Mouse (Mus musculus) liver, embryonic 16.5 days (tissue): ENCODE results near the gene Tmem185b. TPM values are rescaled to one million over a fixed set of nuclear protein-coding genes. Genes with fewer than 3 reads are reported as not detected.

Experiments used
- ATAC-seq: fragments of 200-750 bp; cut with Nextera tagmentation; 2 replicates; pipeline ENCODE4 v1.8.0; 2017; ENCODE audit warnings: low read depth, mild to moderate bottlenecking, moderate number of reproducible peaks, moderate library complexity
- H3K27ac ChIP-seq: fragments of 300-500 bp; sonication (generic); 2 replicates; pipeline ENCODE4 v1.5.1; 2014; ENCODE audit warnings: mild to moderate bottlenecking, low read length
- H3K27me3 ChIP-seq: fragments of 300-500 bp; sonication (generic); 2 replicates; pipeline ENCODE4 v1.6.1; 2014; ENCODE audit warnings: low read depth, low read length, mixed read lengths; ENCODE audit not compliant: control insufficient read depth, insufficient read depth
- H3K36me3 ChIP-seq: fragments of 300-500 bp; sonication (generic); 2 replicates; pipeline ENCODE4 v1.6.1; 2014; ENCODE audit warnings: mild to moderate bottlenecking; ENCODE audit not compliant: control insufficient read depth, insufficient read depth
- H3K4me1 ChIP-seq: fragments of 300-500 bp; sonication (generic); 2 replicates; pipeline ENCODE4 v1.6.1; 2014; ENCODE audit warnings: low read depth, low read length, mixed read lengths; ENCODE audit not compliant: control insufficient read depth
- H3K4me2 ChIP-seq: fragments of 300-500 bp; sonication (generic); 2 replicates; pipeline ENCODE4 v1.6.1; 2014; ENCODE audit warnings: low read depth, low read length, mixed read lengths
- H3K4me3 ChIP-seq: fragments of 300-500 bp; sonication (generic); 2 replicates; pipeline ENCODE4 v1.5.1; 2014; ENCODE audit warnings: low read depth, mild to moderate bottlenecking, low read length
- H3K9ac ChIP-seq: fragments of 300-500 bp; sonication (generic); 2 replicates; pipeline ENCODE4 v1.6.1; 2014; ENCODE audit warnings: low read depth, low read length
- H3K9me3 ChIP-seq: fragments of 300-500 bp; sonication (generic); replicated peaks from 2 replicates; pipeline ENCODE4 v1.6.1; 2016; ENCODE audit warnings: low read length; ENCODE audit not compliant: control insufficient read depth
- WGBS: fragments of 180-500 bp; shearing (Covaris S2); extraction: QIAGEN DNeasy Blood & Tissue Kit; methylation state at CpG from one replicate; pipeline ENCODE4 v1.1.7; 2014; ENCODE audit not compliant: insufficient replicate concordance; 5-methylcytosine and 5-hydroxymethylcytosine counted together
- polyA plus RNA-seq: library from polyadenylated mRNA; unstranded; fragments of >200 nt; fragmentation: Nextera tagmentation; extraction: Ambion mirVana; gene quantifications from 2 replicates; pipeline ENCODE4 v1.2.1, GENCODE M21; 2015

Tmem185b gene
- polyA plus RNA-seq, 1 experiment from 2014 or later = 7.6 TPM

DNA sequence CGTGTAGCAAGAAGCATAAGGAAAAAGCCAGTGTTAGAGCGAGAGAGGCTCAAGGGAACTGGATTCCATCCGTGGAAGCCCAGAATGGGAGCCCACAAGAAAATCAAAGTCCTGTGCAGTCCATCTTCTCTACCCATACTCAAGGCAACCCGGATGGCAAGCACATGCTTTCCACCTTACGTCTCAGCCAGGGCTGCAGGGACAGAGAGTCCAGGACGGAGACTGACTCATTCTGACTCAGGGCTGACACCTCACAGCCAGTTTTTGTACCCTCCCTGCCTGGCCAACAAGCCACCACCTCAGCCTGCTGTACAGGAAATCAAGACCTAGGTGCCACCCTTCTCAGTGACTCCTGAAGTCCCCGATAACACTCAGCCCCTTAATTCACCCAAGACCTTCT lies 16.5 kb upstream of the Tmem185b start:
- H3K27ac ChIP-seq = no peak overlapping the region
- no peaks in the 10 kb centered on the region for H3K9me3 ChIP-seq
- no peaks in the 10 kb centered on the region for H3K36me3 ChIP-seq
- WGBS = 46% methylated on average over 7 of the region's 7 CpGs
- H3K27me3 ChIP-seq = no peaks in the 10 kb centered on the region
- no peak overlapping the region for H3K4me3 ChIP-seq
- H3K4me1 ChIP-seq = peaks cover 8% of the 10 kb centered on the region
- ATAC-seq = no peak
- no peak overlapping the region for H3K9ac ChIP-seq
- H3K4me2 ChIP-seq = no peak overlapping the region

- no peak for ATAC-seq
- no peak overlapping the region for H3K4me2 ChIP-seq
- H3K27me3 ChIP-seq = no peaks in the 10 kb centered on the region
- H3K9me3 ChIP-seq = no peaks in the 10 kb centered on the region
- peaks cover 2% of the 10 kb centered on the region for H3K4me1 ChIP-seq
- no peak overlapping the region for H3K9ac ChIP-seq
- no peak overlapping the region for H3K4me3 ChIP-seq
- H3K36me3 ChIP-seq = no peaks in the 10 kb centered on the region
- WGBS = 21% methylated on average over 9 of the region's 9 CpGs
- peak overlapping the region; percentile 22; the same call in 1 of the 2 replicates for H3K27ac ChIP-seq
Measured at GRCm38 (mm10) chr1:119510409-119510808, 15.6 kb upstream of the Tmem185b start.

GRCm38 (mm10) chr1:119510857-119511256 lies 15.1 kb upstream of the Tmem185b start:
- no peaks in the 10 kb centered on the region for H3K4me1 ChIP-seq
- H3K36me3 ChIP-seq = no peaks in the 10 kb centered on the region
- H3K4me3 ChIP-seq = no peak overlapping the region
- H3K9ac ChIP-seq = no peak overlapping the region
- H3K4me2 ChIP-seq = no peak overlapping the region
- H3K27ac ChIP-seq = peak overlapping the region; percentile 22; the same call in 1 of the 2 replicates
- peak; percentile 27; the same call in 1 of the 2 replicates for ATAC-seq
- WGBS = 46% methylated on average over 8 of the region's 8 CpGs
- no peaks in the 10 kb centered on the region for H3K9me3 ChIP-seq
- H3K27me3 ChIP-seq = no peaks in the 10 kb centered on the region

DNA sequence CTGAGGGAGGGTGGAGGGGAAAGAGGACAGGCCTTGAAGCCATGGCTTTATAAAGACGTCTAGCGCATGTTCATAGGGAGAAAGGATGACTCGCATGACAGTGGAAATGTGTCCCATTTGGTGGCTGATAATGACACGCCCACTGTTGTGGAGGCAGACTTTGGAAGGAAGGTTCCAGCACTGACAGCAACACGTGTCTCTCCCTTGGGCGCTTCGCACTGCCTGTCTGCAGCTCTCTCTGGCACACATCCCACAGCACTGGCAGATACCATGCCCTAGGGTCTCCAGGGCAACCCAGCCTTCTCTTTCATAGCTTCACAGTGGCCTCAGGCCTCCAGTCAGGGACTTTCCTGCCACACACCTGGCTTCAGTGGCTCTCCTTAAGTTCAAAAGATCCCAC lies 7.9 kb upstream of the Tmem185b start:
- Histone ChIP-seq H3K27me3 (no peaks in the 10 kb centered on the region), H3K9ac (no peak overlapping the region), H3K27ac (no peak overlapping the region), H3K9me3 (no peaks in the 10 kb centered on the region), H3K4me1 (peaks cover 4% of the 10 kb centered on the region), H3K36me3 (no peaks in the 10 kb centered on the region), H3K4me2 (no peak overlapping the region), H3K4me3 (no peak overlapping the region)
- ATAC-seq = no peak
- WGBS = 57% methylated on average over 7 of the region's 7 CpGs

GRCm38 (mm10) chr1:119518786-119519185 lies 7.2 kb upstream of the Tmem185b start:
- H3K9me3 ChIP-seq = no peaks in the 10 kb centered on the region
- H3K4me3 ChIP-seq = no peak overlapping the region
- no peak overlapping the region for H3K9ac ChIP-seq
- no peak overlapping the region for H3K27ac ChIP-seq
- H3K4me2 ChIP-seq = no peak overlapping the region
- peaks cover 4% of the 10 kb centered on the region for H3K4me1 ChIP-seq
- H3K27me3 ChIP-seq = no peaks in the 10 kb centered on the region
- no peak for ATAC-seq
- H3K36me3 ChIP-seq = no peaks in the 10 kb centered on the region

DNA sequence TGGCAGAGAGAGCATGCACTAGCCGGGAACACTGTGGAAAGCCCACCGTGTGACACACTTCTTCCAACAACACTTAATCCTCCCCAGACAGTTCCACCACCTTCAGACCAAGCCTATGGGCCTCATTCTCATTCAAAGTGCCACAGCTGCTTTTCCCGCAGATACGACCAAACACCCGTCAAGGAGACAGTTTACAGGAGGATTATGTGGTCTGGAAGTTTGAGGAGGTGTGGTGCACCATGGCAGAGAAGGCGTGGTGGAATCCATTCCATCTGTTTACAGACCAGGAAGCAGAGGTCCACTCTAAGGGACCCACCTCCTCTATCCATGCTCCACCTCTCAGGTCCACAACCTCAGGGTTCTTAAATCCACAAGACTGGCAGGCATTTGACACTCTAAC lies 6.7 kb upstream of the Tmem185b start:
- Histone ChIP-seq H3K27ac (no peak overlapping the region), H3K9ac (no peak overlapping the region), H3K4me1 (peaks cover 4% of the 10 kb centered on the region), H3K27me3 (no peaks in the 10 kb centered on the region), H3K36me3 (no peaks in the 10 kb centered on the region), H3K4me2 (no peak overlapping the region), H3K9me3 (no peaks in the 10 kb centered on the region), H3K4me3 (no peak overlapping the region)
- no peak for ATAC-seq
- WGBS = 61% methylated on average over 6 of the region's 6 CpGs

DNA sequence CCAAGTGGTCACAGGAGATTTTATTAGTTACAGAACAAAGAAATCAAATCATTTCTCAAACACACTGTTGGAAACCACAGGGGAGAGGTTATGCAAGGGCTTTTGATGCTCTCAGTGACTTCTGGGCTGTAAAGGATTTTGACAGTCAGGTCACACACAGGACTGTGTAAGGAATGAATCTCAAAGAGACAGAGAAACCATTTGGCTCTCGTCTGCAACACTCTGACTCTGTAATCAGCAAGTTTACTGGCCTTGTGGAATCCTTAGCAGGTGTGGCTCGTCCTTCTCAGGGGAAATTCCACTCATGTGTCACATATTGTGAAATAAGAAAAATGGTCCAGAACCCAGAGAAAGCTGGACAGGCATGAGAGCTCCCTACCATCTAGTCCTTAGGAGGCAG lies 4.9 kb upstream of the Tmem185b start:
- ATAC-seq = no peak
- Histone ChIP-seq H3K9me3 (no peaks in the 10 kb centered on the region), H3K27ac (no peak overlapping the region), H3K4me3 (no peak overlapping the region), H3K27me3 (no peaks in the 10 kb centered on the region), H3K9ac (no peak overlapping the region), H3K36me3 (no peaks in the 10 kb centered on the region), H3K4me2 (no peak overlapping the region), H3K4me1 (peaks cover 12% of the 10 kb centered on the region)
- WGBS = 43% methylated on average over 2 of the region's 2 CpGs

DNA sequence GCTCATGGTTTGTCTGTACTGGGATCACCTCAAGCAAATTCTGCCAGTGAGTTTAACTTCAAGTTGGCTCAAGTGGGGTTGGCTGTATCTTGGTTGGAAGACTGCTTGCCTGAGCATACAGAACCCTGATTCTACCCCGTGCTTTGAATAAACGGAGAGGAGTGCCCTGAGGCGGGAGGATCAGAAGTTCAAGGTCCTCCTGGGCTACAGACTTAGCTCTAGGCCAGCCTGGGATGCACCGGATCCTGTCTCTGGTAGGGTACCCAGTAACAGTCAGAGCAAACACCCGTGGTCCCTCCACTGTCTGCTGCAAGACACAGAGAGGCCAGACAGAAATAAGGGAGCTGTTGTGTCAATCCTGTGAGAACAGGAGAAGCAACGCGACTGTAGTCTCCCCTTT lies 4.3 kb upstream of the Tmem185b start:
- Histone ChIP-seq H3K27me3 (no peaks in the 10 kb centered on the region), H3K36me3 (no peaks in the 10 kb centered on the region), H3K4me3 (no peak overlapping the region), H3K9me3 (no peaks in the 10 kb centered on the region), H3K4me1 (peaks cover 18% of the 10 kb centered on the region), H3K9ac (no peak overlapping the region), H3K4me2 (no peak overlapping the region), H3K27ac (no peak overlapping the region)
- 63% methylated on average over 7 of the region's 7 CpGs for WGBS
- no peak for ATAC-seq

DNA sequence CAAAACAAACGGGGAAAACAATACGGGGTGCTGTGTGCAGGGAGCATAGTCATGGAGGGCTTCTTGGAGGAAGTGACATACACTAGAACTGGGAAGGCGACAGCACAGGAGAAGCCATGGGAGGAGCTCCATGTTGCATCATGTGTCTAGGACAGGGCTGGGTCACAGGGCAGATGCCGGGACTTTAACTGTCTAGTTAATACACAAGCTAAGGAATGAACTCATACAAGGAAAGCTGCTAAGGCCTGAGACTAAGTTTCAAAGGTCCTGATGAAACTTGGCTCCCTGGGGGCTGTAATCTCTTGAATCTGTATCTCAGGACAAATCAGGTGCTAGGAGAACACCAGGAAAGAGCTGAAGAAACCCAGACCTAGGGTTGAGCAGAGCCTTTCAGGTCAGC lies 3.2 kb upstream of the Tmem185b start:
- Histone ChIP-seq H3K27me3 (no peaks in the 10 kb centered on the region), H3K27ac (peak overlapping the region; percentile 53), H3K4me1 (peaks cover 20% of the 10 kb centered on the region), H3K4me3 (no peak overlapping the region), H3K9ac (no peak overlapping the region), H3K4me2 (no peak overlapping the region), H3K9me3 (no peaks in the 10 kb centered on the region), H3K36me3 (peaks cover 9% of the 10 kb centered on the region; the same call in 1 of the 2 replicates)
- WGBS = 59% methylated on average over 4 of the region's 4 CpGs
- ATAC-seq = peak; percentile 40; the same call in 1 of the 2 replicates
